Mouse (Mus musculus): Measurements from ENCODE around the gene Atp6v1g1. TPM values are rescaled to one million over a fixed set of nuclear protein-coding genes. Genes with fewer than 3 reads are reported as not detected.

Atp6v1g1 gene
- polyA plus RNA-seq, 1 experiment, result 37.2 TPM

GRCm38 (mm10) chr4:63545231-63545958 lies 823 bp downstream of the Atp6v1g1 start:
- WGBS, result 10% methylated on average over 26 of the region's 26 CpGs
- DNase-seq (ENCODE audit: low read depth, low spot score), result no peak

GRCm38 (mm10) chr4:63546441-63547055 lies 2.0 kb downstream of the Atp6v1g1 start:
- 24% methylated on average over 6 of the region's 6 CpGs for WGBS
- no peak for DNase-seq (ENCODE audit: low read depth, low spot score)

GRCm38 (mm10) chr4:63547799-63548198 lies 3.2 kb downstream of the Atp6v1g1 start:
- 29% methylated on average over 1 of the region's 1 CpGs for WGBS
- DNase-seq (ENCODE audit: low read depth, low spot score), result no peak

DNA sequence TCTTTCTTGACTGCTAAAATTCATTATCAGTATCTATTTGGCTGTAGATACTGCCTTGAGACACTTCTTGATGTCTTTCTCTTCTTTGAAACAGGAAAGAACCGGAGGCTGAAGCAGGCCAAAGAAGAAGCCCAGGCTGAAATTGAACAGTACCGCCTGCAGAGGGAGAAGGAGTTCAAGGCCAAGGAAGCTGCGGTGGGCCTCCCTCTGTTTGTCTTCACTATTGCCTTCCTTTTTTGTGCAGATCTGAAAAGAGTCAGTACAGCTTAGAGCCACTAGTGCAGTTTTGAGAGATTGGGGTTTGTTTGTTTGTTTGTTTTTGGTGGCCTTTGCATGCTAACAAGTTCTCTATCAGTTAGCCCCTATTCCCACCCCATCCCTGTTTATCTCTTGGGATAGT lies 3.9 kb downstream of the Atp6v1g1 start:
- 67% methylated on average over 3 of the region's 3 CpGs for whole genome bisulfite sequencing
- DNase-seq (ENCODE audit: low read depth, low spot score), result no peak

GRCm38 (mm10) chr4:63550908-63551307 lies 6.3 kb downstream of the Atp6v1g1 start:
- DNase-seq (ENCODE audit: low read depth, low spot score), result no peak
- 95% methylated on average over 3 of the region's 3 CpGs for WGBS

DNA sequence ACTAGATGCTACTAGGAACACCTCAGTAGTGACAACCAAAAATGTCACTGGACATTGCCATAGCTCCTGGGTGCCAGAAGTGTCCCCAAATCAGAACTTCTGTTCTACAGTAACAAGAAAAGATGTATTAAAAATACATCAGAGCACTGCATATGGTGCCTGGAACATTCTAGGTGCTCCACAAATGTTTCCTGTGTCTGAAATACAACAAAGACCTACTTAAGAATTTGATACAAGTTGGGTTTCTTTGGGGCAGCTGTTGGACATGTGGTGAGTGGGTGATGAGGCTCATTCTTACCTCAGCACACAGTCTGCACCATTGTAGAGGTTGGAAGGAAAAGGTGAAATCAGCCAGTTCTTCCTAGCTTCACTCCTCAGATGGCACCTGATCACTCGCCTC lies 8.3 kb downstream of the Atp6v1g1 start:
- DNase-seq (ENCODE audit: low read depth, low spot score), result no peak
- WGBS, result 100% methylated on average over 1 of the region's 1 CpGs

DNA sequence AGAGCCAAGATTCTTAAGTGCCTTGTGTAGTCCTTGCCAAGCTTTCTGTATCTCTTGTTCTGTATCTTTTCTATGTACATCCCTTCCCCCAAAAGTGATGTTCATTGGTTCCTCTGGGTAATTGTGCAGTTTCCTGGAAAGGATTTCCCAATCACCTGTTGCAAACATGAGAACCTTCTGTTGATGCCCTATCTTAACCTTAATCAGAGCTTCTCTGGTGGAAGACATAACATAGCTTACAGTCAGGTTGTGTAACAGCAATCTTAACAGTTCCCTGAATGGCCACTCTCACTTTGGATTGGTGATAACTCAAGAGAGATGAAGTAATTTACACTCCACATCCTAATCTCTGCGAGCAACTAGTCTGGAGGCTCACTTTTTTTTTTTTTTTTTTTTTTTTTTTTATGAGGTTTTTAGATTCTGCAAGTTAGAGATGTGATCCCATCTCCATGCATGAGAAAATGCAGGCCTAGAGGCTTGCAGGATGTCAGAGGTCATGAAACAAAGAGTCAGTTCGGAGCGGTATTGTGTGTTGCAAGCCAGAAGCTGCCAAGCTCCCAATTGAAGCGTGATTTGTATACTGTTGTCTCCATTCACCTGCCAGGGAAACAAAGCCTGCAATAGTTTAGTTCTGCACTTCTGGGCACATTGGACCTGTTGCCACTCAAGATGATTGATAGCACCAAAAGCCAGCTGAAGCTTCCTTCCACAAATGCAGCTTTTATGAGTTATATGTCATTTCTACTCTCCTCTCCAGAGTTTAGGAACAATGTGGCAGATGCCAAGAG lies 9.4 kb downstream of the Atp6v1g1 start:
- no peak for DNase-seq (ENCODE audit: low read depth, low spot score)
- WGBS, result 47% methylated on average over 4 of the region's 4 CpGs

- no peak for DNase-seq (ENCODE audit: low read depth, low spot score)
- WGBS, result 20% methylated on average over 3 of the region's 3 CpGs
These were observed 10.0 kb downstream of the Atp6v1g1 start for GRCm38 (mm10) chr4:63554616-63555015.

GRCm38 (mm10) chr4:63555111-63555510 lies 10.5 kb downstream of the Atp6v1g1 start:
- DNase-seq (ENCODE audit: low read depth, low spot score), result no peak
- WGBS, result 52% methylated on average over 2 of the region's 2 CpGs

DNA sequence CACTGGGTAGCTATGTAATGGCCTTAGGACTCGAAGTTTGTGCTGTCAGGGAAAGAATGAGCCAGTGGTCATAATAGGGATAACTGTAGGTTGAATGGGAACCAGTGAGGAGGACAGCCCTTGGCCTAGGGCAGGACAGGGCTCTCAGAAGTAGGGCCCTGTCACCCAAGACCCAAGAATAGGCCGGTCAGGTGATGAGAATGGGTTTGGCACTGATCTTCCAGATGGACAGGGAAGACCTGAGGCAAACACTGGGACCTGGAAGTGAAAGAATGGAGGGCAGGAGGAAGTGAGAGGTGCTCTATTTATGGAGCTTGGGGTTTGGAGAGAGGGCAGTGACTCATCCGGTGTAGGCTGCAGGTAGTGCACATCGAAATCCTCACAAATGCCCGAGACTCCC lies 12.1 kb downstream of the Atp6v1g1 start:
- no peak for DNase-seq (ENCODE audit: low read depth, low spot score)
- 40% methylated on average over 5 of the region's 5 CpGs for WGBS

- 44% methylated on average over 16 of the region's 16 CpGs for WGBS
- DNase-seq (ENCODE audit: low read depth, low spot score), result no peak
These were observed 12.8 kb downstream of the Atp6v1g1 start for GRCm38 (mm10) chr4:63557124-63558059.

DNA sequence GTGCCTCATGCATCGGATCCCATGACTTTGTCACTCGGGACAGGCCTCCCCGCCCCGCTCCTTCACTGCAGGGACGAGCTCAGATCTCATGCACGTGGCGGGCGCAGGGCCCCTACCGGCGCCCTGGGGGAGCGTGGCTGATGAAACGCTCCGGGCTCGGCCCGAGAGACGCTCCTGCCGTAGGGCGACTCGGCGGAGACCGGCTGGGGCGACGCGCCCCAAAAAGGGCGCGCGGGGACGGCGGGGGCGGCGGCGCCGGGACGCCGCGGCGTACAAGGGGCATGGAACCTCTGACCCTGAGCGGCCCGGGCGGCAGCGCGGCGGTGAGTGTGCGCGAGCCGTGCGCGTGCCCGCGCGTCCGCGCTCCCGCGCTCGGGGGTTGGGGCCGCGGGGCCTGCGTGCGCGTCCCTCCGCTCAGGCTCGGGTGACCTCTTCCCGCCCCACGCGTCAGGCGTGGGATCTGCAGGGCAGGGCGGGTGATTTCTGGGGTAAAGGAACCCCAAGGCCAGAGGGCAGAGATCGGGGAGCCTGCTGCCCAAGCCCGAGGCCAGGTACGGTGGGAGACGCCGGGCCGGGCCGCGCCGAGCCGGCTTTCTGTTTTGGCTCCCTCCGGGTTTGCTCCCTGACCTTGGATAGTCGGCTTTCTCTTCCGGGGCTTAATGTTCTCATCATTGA lies 14.0 kb downstream of the Atp6v1g1 start, which contains the start of gene Tmem268:
TSS of gene Tmem268 (plus strand) at position 375 of the 675 bp plus-strand sequence.
- WGBS, result under 1% methylated on average over 81 of the region's 81 CpGs
- no peak for DNase-seq (ENCODE audit: low read depth, low spot score)

GRCm38 (mm10) chr4:63559127-63559697 lies 14.6 kb downstream of the Atp6v1g1 start:
- DNase-seq (ENCODE audit: low read depth, low spot score), result no peak
- 22% methylated on average over 9 of the region's 9 CpGs for WGBS

GRCm38 (mm10) chr4:63560079-63560478 lies 15.5 kb downstream of the Atp6v1g1 start:
- no peak for DNase-seq (ENCODE audit: low read depth, low spot score)
- 36% methylated on average over 8 of the region's 8 CpGs for WGBS

- no peak for DNase-seq (ENCODE audit: low read depth, low spot score)
- WGBS, result 27% methylated on average over 7 of the region's 7 CpGs
These were observed 17.5 kb downstream of the Atp6v1g1 start for GRCm38 (mm10) chr4:63561861-63562675.

DNA sequence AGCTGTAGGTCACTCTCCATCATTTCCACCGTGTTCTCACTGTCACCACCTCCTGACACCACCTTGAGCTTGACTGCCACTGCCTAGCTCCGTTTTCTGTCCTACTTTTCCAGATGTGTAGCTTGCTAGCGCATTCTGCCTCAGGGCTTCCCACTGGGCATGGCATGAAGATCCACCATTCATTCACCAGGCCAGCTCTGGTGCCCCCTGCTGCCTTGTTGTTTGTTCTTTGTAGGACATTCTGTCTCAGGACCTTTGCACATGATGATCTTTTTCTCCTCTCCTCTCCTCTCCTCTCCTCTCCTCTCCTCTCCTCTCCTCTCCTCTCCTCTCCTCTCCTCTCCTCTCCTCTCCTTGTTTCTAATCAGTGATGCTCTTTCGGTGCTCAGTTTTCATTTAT lies 18.2 kb downstream of the Atp6v1g1 start:
- 84% methylated on average over 4 of the region's 4 CpGs for WGBS
- DNase-seq (ENCODE audit: low read depth, low spot score), result no peak

- no peak for DNase-seq (ENCODE audit: low read depth, low spot score)
- WGBS, result 85% methylated on average over 10 of the region's 10 CpGs
These were observed 23.3 kb downstream of the Atp6v1g1 start for GRCm38 (mm10) chr4:63567712-63568390.

All from large intestine, adult 2 months (tissue).